Mouse (Mus musculus) macrophage (primary cell): ENCODE measurements at regions not wholly inside any gene's neighbourhood (a gene's known extent, or its start where the extent isn't known, plus 50 kb on each side); places are given as distances from the start of the nearest gene placed in this dataset.

ENCODE experiments used
- H3K27ac ChIP-seq: fragments of 350-480 bp; formaldehyde crosslinking; 2 replicates; pipeline ENCODE4 v1.9.0; 2021
- H3K36me3 ChIP-seq: fragments of 350-480 bp; formaldehyde crosslinking; 2 replicates; pipeline ENCODE4 v1.9.0; 2021; ENCODE audit errors: inconsistent target
- H3K4me3 ChIP-seq: fragments of 350-480 bp; formaldehyde crosslinking; 2 replicates; pipeline ENCODE4 v1.9.0; 2021; ENCODE audit errors: inconsistent target
- H3K79me2 ChIP-seq: fragments of 350-480 bp; formaldehyde crosslinking; 2 replicates; pipeline ENCODE4 v1.9.0; 2021; ENCODE audit errors: inconsistent target
- WGBS: methylation state at CpG from one replicate; pipeline ENCODE4 v1.1.7; 2026; ENCODE audit warnings: inconsistent platforms; ENCODE audit not compliant: missing documents; 5-methylcytosine and 5-hydroxymethylcytosine counted together

- no peak overlapping the region for H3K27ac ChIP-seq
- H3K36me3 ChIP-seq: no peaks in the 10 kb centered on the region
- H3K79me2 ChIP-seq: no peaks in the 10 kb centered on the region
- WGBS: 93% methylated on average over 7 of the region's 7 CpGs
- H3K4me3 ChIP-seq: no peak overlapping the region
These were observed 87.9 kb upstream of the Mgme1 start for GRCm38 (mm10) chr2:144182542-144182941.

GRCm38 (mm10) chr2:144183371-144183944 lies 87.0 kb upstream of the Mgme1 start:
- Histone ChIP-seq H3K4me3 (no peak overlapping the region), H3K27ac (no peak overlapping the region), H3K36me3 (no peaks in the 10 kb centered on the region), H3K79me2 (no peaks in the 10 kb centered on the region)
- WGBS: 93% methylated on average over 5 of the region's 5 CpGs

GRCm38 (mm10) chr2:144185175-144185574 lies 85.3 kb upstream of the Mgme1 start:
- WGBS: 37% methylated on average over 3 of the region's 3 CpGs
- Histone ChIP-seq H3K36me3 (no peaks in the 10 kb centered on the region), H3K79me2 (no peaks in the 10 kb centered on the region), H3K27ac (no peak overlapping the region), H3K4me3 (no peak overlapping the region)

GRCm38 (mm10) chr2:144186426-144186825 lies 84.0 kb upstream of the Mgme1 start:
- Histone ChIP-seq H3K4me3 (no peak overlapping the region), H3K27ac (no peak overlapping the region), H3K79me2 (no peaks in the 10 kb centered on the region), H3K36me3 (no peaks in the 10 kb centered on the region)
- WGBS: 80% methylated on average over 3 of the region's 3 CpGs

- Histone ChIP-seq H3K79me2 (no peaks in the 10 kb centered on the region), H3K27ac (peak overlapping the region; percentile 64), H3K4me3 (no peak overlapping the region), H3K36me3 (no peaks in the 10 kb centered on the region)
- 2% methylated on average over 3 of the region's 3 CpGs for WGBS
These were observed 82.4 kb upstream of the Mgme1 start for GRCm38 (mm10) chr2:144188076-144188475.

- H3K27ac ChIP-seq: peak overlapping the region; percentile 64
- no peaks in the 10 kb centered on the region for H3K79me2 ChIP-seq
- WGBS: 52% methylated on average over 4 of the region's 4 CpGs
- no peak overlapping the region for H3K4me3 ChIP-seq
- H3K36me3 ChIP-seq: no peaks in the 10 kb centered on the region
These were observed 82.0 kb upstream of the Mgme1 start for GRCm38 (mm10) chr2:144188485-144188884.

- Histone ChIP-seq H3K36me3 (no peaks in the 10 kb centered on the region), H3K27ac (no peak overlapping the region), H3K4me3 (no peak overlapping the region), H3K79me2 (no peaks in the 10 kb centered on the region)
- 85% methylated on average over 7 of the region's 7 CpGs for WGBS
These were observed 80.7 kb upstream of the Mgme1 start for GRCm38 (mm10) chr2:144189756-144190155.

GRCm38 (mm10) chr2:144191018-144191417 lies 79.4 kb upstream of the Mgme1 start:
- H3K4me3 ChIP-seq: no peak overlapping the region
- no peaks in the 10 kb centered on the region for H3K79me2 ChIP-seq
- no peak overlapping the region for H3K27ac ChIP-seq
- WGBS: 90% methylated on average over 9 of the region's 9 CpGs
- no peaks in the 10 kb centered on the region for H3K36me3 ChIP-seq

- Histone ChIP-seq H3K36me3 (no peaks in the 10 kb centered on the region), H3K27ac (no peak overlapping the region), H3K79me2 (no peaks in the 10 kb centered on the region), H3K4me3 (no peak overlapping the region)
- WGBS: 98% methylated on average over 4 of the region's 4 CpGs
These were observed 78.8 kb upstream of the Mgme1 start for GRCm38 (mm10) chr2:144191707-144192106.

- Histone ChIP-seq H3K36me3 (no peaks in the 10 kb centered on the region), H3K4me3 (no peak overlapping the region), H3K27ac (no peak overlapping the region), H3K79me2 (no peaks in the 10 kb centered on the region)
- 95% methylated on average over 8 of the region's 8 CpGs for WGBS
These were observed 78.0 kb upstream of the Mgme1 start for GRCm38 (mm10) chr2:144192428-144192827.

GRCm38 (mm10) chr2:144195851-144196250 lies 74.6 kb upstream of the Mgme1 start:
- Histone ChIP-seq H3K36me3 (no peaks in the 10 kb centered on the region), H3K27ac (no peak overlapping the region), H3K4me3 (no peak overlapping the region), H3K79me2 (no peaks in the 10 kb centered on the region)
- 94% methylated on average over 14 of the region's 14 CpGs for WGBS

GRCm38 (mm10) chr2:144197139-144197538 lies 73.3 kb upstream of the Mgme1 start:
- Histone ChIP-seq H3K27ac (no peak overlapping the region), H3K4me3 (no peak overlapping the region), H3K79me2 (no peaks in the 10 kb centered on the region), H3K36me3 (no peaks in the 10 kb centered on the region)
- 89% methylated on average over 2 of the region's 2 CpGs for WGBS

GRCm38 (mm10) chr2:144198326-144199051 lies 72.0 kb upstream of the Mgme1 start:
- 39% methylated on average over 13 of the region's 13 CpGs for WGBS
- Histone ChIP-seq H3K36me3 (no peaks in the 10 kb centered on the region), H3K4me3 (no peak overlapping the region), H3K79me2 (no peaks in the 10 kb centered on the region), H3K27ac (peak overlapping the region; percentile 33)
